In genomic region chr1:80722647-80723046, GRCm38 (mm10) we compare ENCODE assay signal across 9 mouse cellular contexts. TPM values are rescaled to one million over a fixed set of nuclear protein-coding genes. Genes with fewer than 3 reads are reported as not detected.
DNase-seq lines count a peak whose midpoint lies in the region; ATAC-seq and TF ChIP-seq lines count a peak whose summit lies in the region.
"Had no signal": no experiment of that assay in that cellular context is flagged by ENCODE, and none has a peak within 500 bp of the region (broad histone marks: within the 10 kb centered on the region; RNA-seq: fewer than 3 reads in every experiment).

No protein-coding gene starts in this region.

- DNase-seq in hindbrain, embryonic 10.5 days (ENCODE audit: low spot score) = peak; percentile 25
- DNase-seq in CD8-positive naive resting alpha-beta T cell, adult 2 months (ENCODE audit: low read depth in 2 of 2, low spot score in 2 of 2) = peak; percentile 56 to 65
- DNase-seq in brain, embryonic 14.5 days (ENCODE audit: low read depth) = peak; percentile 68
- peak; percentile 45 for DNase-seq in left cerebral cortex, postnatal 4 days
- DNase-seq in right cerebral cortex, postnatal 14 days = peak; percentile 51
- DNase-seq in Muller cell, postnatal 12 days (ENCODE audit: inconsistent ontology term) = no peak

- intact Hi-C loops in left cerebral cortex, postnatal 4 days (cut with DNase I) = no loop called here

- H3K4me2 ChIP-seq in hindbrain, embryonic 13.5 days = no peak overlapping the region
- H3K4me2 ChIP-seq: limb, embryonic 12.5 days had no signal

- peak; percentile 64; the same call in 1 of the 2 replicates for TF ChIP-seq CTCF in brain, embryonic 14.5 days (IDR thresholded peaks at IDR 0.05; ENCODE audit: borderline replicate concordance, extremely low read depth, insufficient read depth, insufficient read length)

- no peaks in the 10 kb centered on the region for H3K4me1 ChIP-seq in hindbrain, embryonic 10.5 days (replicated peaks)
- no peaks in the 10 kb centered on the region for H3K4me1 ChIP-seq in hindbrain, embryonic 13.5 days (replicated peaks)
- H3K4me1 ChIP-seq: limb, embryonic 12.5 days had no signal

- H3K9me3 ChIP-seq in hindbrain, embryonic 10.5 days = no peaks in the 10 kb centered on the region
- H3K9me3 ChIP-seq in hindbrain, embryonic 13.5 days = no peaks in the 10 kb centered on the region
- H3K9me3 ChIP-seq: limb, embryonic 12.5 days had no signal

- 31% methylated on average over 4 of the region's 4 CpGs for WGBS in hindbrain, embryonic 10.5 days
- 28% methylated on average over 4 of the region's 4 CpGs for WGBS in hindbrain, embryonic 13.5 days

- H3K4me3 ChIP-seq in hindbrain, embryonic 10.5 days = no peak overlapping the region
- H3K4me3 ChIP-seq in hindbrain, embryonic 13.5 days = no peak overlapping the region
- H3K4me3 ChIP-seq: limb, embryonic 12.5 days had no signal

- H3K36me3 ChIP-seq in hindbrain, embryonic 10.5 days = no peaks in the 10 kb centered on the region
- H3K36me3 ChIP-seq in hindbrain, embryonic 13.5 days = no peaks in the 10 kb centered on the region
- H3K36me3 ChIP-seq: limb, embryonic 12.5 days had no signal

- H3K9ac ChIP-seq in hindbrain, embryonic 13.5 days = no peak overlapping the region
- H3K9ac ChIP-seq: limb, embryonic 12.5 days had no signal

- H3K27ac ChIP-seq in hindbrain, embryonic 10.5 days = no peak overlapping the region
- no peak overlapping the region for H3K27ac ChIP-seq in hindbrain, embryonic 13.5 days
- H3K27ac ChIP-seq: limb, embryonic 12.5 days had no signal

- ATAC-seq in hindbrain, embryonic 13.5 days (ENCODE audit: low FRiP score) = no peak
- ATAC-seq in granulocyte monocyte progenitor cell, adult 5-6 weeks (replicated peaks; ENCODE audit: poor library complexity, severe bottlenecking) = peak; percentile 66

- H3K27me3 ChIP-seq in hindbrain, embryonic 10.5 days (ENCODE audit: insufficient read depth, poor library complexity, severe bottlenecking) = no peaks in the 10 kb centered on the region
- H3K27me3 ChIP-seq in hindbrain, embryonic 13.5 days = no peaks in the 10 kb centered on the region
- H3K27me3 ChIP-seq: limb, embryonic 12.5 days had no signal

- TF ChIP-seq POLR2A in brain, embryonic 14.5 days (IDR thresholded peaks at IDR 0.05; ENCODE audit: borderline replicate concordance, extremely low read depth, insufficient read depth, insufficient read length, poor library complexity, severe bottlenecking) = no peak

RNA-seq across cellular contexts. Expression of gene Dock10, which starts 35.7 kb away (rescaled TPM):
- 3.1 and 3.3 TPM in 2 replicates for polyA plus RNA-seq in hindbrain, embryonic 10.5 days (2016; fragmentation: Nextera tagmentation; extraction: Ambion mirVana)
- 2.6 and 3.0 TPM in 2 replicates for polyA plus RNA-seq in hindbrain, embryonic 13.5 days (2015; fragmentation: Nextera tagmentation; extraction: Ambion mirVana)
- 3.7 and 5.7 TPM in 2 replicates for polyA plus RNA-seq in brain, embryonic 14.5 days (2012; rRNA removed)
- total RNA-seq in granulocyte monocyte progenitor cell, adult 5-6 weeks (2014; fragmentation: Nextera tagmentation) = 149 TPM in 2 replicates
- 117 and 126 TPM in 2 replicates for total RNA-seq in granulocyte monocyte progenitor cell, adult 5-6 weeks (2017)
- total RNA-seq in left cerebral cortex, postnatal 4 days (2021) = 10 to 100 TPM; 11.5 to 12.2 TPM
